ENCODE assay signal across 22 mouse cellular contexts in genomic region chr2:72159281-72159680, GRCm38 (mm10).
A peak's percentile ranks its signal among the peaks of the same experiment; 100 is the strongest.
DNase-seq lines count a peak whose midpoint lies in the region; ATAC-seq lines count a peak whose summit lies in the region.
"Had no signal": no experiment of that assay in that cellular context is flagged by ENCODE, and none has a peak within 500 bp of the region (broad histone marks: within the 10 kb centered on the region; RNA-seq: fewer than 3 reads in every experiment).

No protein-coding gene starts in this region.

- H3K4me3 ChIP-seq in heart, embryonic 16.5 days (ENCODE audit: low read length) = no peak overlapping the region
- H3K4me3 ChIP-seq in heart, embryonic 10.5 days = no peak overlapping the region
- H3K4me3 ChIP-seq: embryonic facial prominence, embryonic 13.5 days; forebrain, embryonic 12.5 days; gastrocnemius, adult 2 months; heart, embryonic 15.5 days; hindbrain, embryonic 10.5 days; hindbrain, embryonic 15.5 days had no signal

- no peaks in the 10 kb centered on the region for H3K27me3 ChIP-seq in heart, embryonic 16.5 days (ENCODE audit: control insufficient read depth, insufficient read depth, low read length)
- H3K27me3 ChIP-seq in heart, embryonic 10.5 days (ENCODE audit: insufficient read depth, poor library complexity, severe bottlenecking) = no peaks in the 10 kb centered on the region
- H3K27me3 ChIP-seq: embryonic facial prominence, embryonic 13.5 days; forebrain, embryonic 12.5 days; heart, embryonic 15.5 days; hindbrain, embryonic 15.5 days had no signal

- peaks cover 22% of the 10 kb centered on the region for H3K4me1 ChIP-seq in heart, embryonic 16.5 days (ENCODE audit: control insufficient read depth, insufficient read depth, low read length)
- H3K4me1 ChIP-seq in heart, embryonic 10.5 days = peaks cover 11% of the 10 kb centered on the region

- WGBS in heart, embryonic 16.5 days = 73% methylated on average over 6 of the region's 6 CpGs
- WGBS in heart, embryonic 10.5 days = 78% methylated on average over 6 of the region's 6 CpGs

- H3K27ac ChIP-seq in heart, embryonic 16.5 days (ENCODE audit: low read length) = no peak overlapping the region
- H3K27ac ChIP-seq in heart, embryonic 10.5 days = no peak overlapping the region
- H3K27ac ChIP-seq: embryonic facial prominence, embryonic 13.5 days; forebrain, embryonic 12.5 days; gastrocnemius, adult 2 months; heart, embryonic 15.5 days; hindbrain, embryonic 10.5 days; hindbrain, embryonic 15.5 days had no signal

- DNase-seq in cerebellum, postnatal 36 days = no peak
- no peak for DNase-seq in heart, embryonic 10.5 days (ENCODE audit: low spot score)
- DNase-seq in brain, adult 2 months (ENCODE audit: low read depth, low spot score) = peak; percentile 58
- peak; percentile 60 for DNase-seq in thymus, postnatal 14 days
- DNase-seq in lung, postnatal 10 days = no peak
- no peak for DNase-seq in yolk sac, embryonic 10.5 days (ENCODE audit: low spot score)
- DNase-seq: adrenal gland, postnatal 10 days; B cell, adult 2 months; cerebellum, adult 18-20 months; gastrocnemius, adult 2 months; gastrocnemius, postnatal 25 days had no signal

- H3K4me2 ChIP-seq in heart, embryonic 16.5 days (ENCODE audit: low read depth, low read length) = no peak overlapping the region
- H3K4me2 ChIP-seq: embryonic facial prominence, embryonic 13.5 days; forebrain, embryonic 12.5 days; heart, embryonic 11.5 days; heart, embryonic 15.5 days; hindbrain, embryonic 15.5 days had no signal

- no peaks in the 10 kb centered on the region for H3K9me3 ChIP-seq in heart, embryonic 16.5 days (replicated peaks; ENCODE audit: control insufficient read depth, low read length)
- no peaks in the 10 kb centered on the region for H3K9me3 ChIP-seq in heart, embryonic 10.5 days
- H3K9me3 ChIP-seq: embryonic facial prominence, embryonic 13.5 days; forebrain, embryonic 12.5 days; G1E; heart, embryonic 15.5 days; hindbrain, embryonic 10.5 days; hindbrain, embryonic 15.5 days had no signal

- peak; percentile 36; the same call in 1 of the 2 replicates for ATAC-seq in cerebellum, adult (ENCODE audit: insufficient number of reproducible peaks, low FRiP score, low TSS enrichment)
- 0 out of 2 replicates have a peak, but pooled peaks have one; percentile 38 for ATAC-seq in heart, embryonic 16.5 days (replicated peaks; ENCODE audit: extremely low read depth, insufficient read depth, low FRiP score)
- ATAC-seq: CD4-positive, CD25-positive, alpha-beta regulatory T cell, adult 4 months; forebrain, embryonic 16.5 days had no signal

- H3K9ac ChIP-seq in heart, embryonic 16.5 days (ENCODE audit: low read length) = no peak overlapping the region
- H3K9ac ChIP-seq: embryonic facial prominence, embryonic 13.5 days; forebrain, embryonic 12.5 days; heart, embryonic 15.5 days; hindbrain, embryonic 15.5 days had no signal

- H3K36me3 ChIP-seq in heart, embryonic 16.5 days (ENCODE audit: control insufficient read depth, insufficient read depth) = no peaks in the 10 kb centered on the region
- H3K36me3 ChIP-seq in heart, embryonic 10.5 days = no peaks in the 10 kb centered on the region
- H3K36me3 ChIP-seq: embryonic facial prominence, embryonic 13.5 days; forebrain, embryonic 12.5 days; G1E; heart, embryonic 15.5 days; hindbrain, embryonic 10.5 days; hindbrain, embryonic 15.5 days had no signal

Comparison
In these comparisons a context has a peak if more than half of its experiments do, and no peak if none do; other contexts are left out.
1. DNase-seq: peak in brain, adult 2 months (single experiment) and thymus, postnatal 14 days (single experiment); none in cerebellum, postnatal 36 days (0 of 2), heart, embryonic 10.5 days (single experiment), lung, postnatal 10 days (single experiment) and yolk sac, embryonic 10.5 days (single experiment).